Mouse (Mus musculus): Measurements from ENCODE around the gene Gm4707. TPM values are rescaled to one million over a fixed set of nuclear protein-coding genes. Genes with fewer than 3 reads are reported as not detected.
"Not testable (repeated sequence)": the region's sequence is repeated elsewhere in the genome, so short reads cannot be mapped to it uniquely, and the experiment has no call there.

Gm4707 gene
- polyA plus RNA-seq, 1 experiment from 2014 or later = 0.45 TPM

DNA sequence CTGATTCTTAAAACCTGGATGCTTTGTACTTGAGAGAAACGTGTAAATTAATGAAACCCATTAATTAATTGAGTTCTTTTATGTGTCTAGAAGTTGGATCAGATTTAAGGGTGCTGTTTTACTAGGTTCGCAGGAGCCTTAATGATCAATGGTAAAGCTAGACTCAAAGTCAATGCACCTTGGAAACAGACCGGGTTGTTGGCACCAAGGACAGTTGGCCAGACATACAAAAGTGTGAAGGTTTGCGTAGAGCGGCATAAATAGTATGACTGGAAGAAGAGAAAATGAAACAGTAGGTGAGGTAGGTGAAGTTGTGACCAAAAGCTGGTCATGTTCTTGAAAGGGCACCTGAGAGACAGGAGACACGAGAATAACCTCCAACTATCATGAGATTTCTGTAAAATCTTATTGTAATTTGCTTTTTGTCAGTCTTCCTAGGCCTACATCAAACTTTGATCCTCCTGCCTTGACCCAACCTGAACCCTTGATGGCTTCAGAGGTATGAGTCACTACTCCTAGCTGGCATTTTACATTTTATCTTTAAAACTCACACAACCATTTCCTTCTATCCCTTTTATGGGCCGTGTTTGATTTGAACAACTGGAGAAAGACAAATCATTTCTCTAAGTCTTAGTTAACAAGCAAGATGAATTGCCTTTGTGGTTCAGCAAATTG lies 16.8 kb upstream of the Gm4707 start:
- peaks cover 24% of the 10 kb centered on the region for H3K4me1 ChIP-seq (ENCODE audit: insufficient read depth)
- TF ChIP-seq CTCF (IDR thresholded peaks at IDR 0.05; ENCODE audit: low read depth) = no peak
- TF ChIP-seq EP300 (IDR thresholded peaks at IDR 0.05; ENCODE audit: low read depth) = no peak
- no peaks in the 10 kb centered on the region for H3K27me3 ChIP-seq (ENCODE audit: insufficient read depth, low read length)
- WGBS (ENCODE audit: insufficient replicate concordance) = 75% methylated on average over 7 of the region's 7 CpGs
- no peak for ATAC-seq
- H3K27ac ChIP-seq (ENCODE audit: low read depth) = no peak overlapping the region
- DNase-seq = no peak
- H3K36me3 ChIP-seq (replicated peaks; ENCODE audit: insufficient read depth, low read length) = no peaks in the 10 kb centered on the region
- peak overlapping the region; percentile 86 for H3K4me2 ChIP-seq (ENCODE audit: low read depth, low read length)
- H3K9me3 ChIP-seq (ENCODE audit: low read length) = no peaks in the 10 kb centered on the region
- no peak overlapping the region for H3K9ac ChIP-seq (replicated peaks)
- H3K4me3 ChIP-seq (ENCODE audit: low read depth, low read length) = peak overlapping the region; percentile 96

DNA sequence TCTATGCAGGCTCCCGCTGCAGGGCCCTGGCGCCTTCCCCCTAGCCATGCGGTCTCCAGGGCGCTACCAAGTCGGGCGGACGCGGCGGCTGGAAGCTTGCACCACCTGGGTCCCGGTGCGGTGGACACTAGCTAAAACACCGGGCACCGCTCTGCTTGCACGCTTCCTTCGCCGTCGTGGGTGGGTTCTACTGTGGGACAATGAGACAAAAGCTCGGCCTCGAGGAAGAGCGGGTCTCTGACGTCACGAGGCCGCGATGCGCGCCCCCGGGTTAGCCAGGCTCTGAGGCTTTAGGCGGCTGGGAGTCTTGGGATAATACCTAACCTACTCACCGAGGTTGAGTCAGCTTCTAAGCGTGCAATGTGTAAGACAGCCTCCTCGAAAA lies 16.0 kb upstream of the Gm4707 start:
- Histone ChIP-seq H3K27me3 (ENCODE audit: insufficient read depth, low read length) (no peaks in the 10 kb centered on the region), H3K9me3 (ENCODE audit: low read length) (no peaks in the 10 kb centered on the region), H3K9ac (replicated peaks) (peak overlapping the region; percentile 83), H3K4me3 (ENCODE audit: low read depth, low read length) (peak overlapping the region; percentile 96), H3K4me2 (ENCODE audit: low read depth, low read length) (peak overlapping the region; percentile 86), H3K36me3 (replicated peaks; ENCODE audit: insufficient read depth, low read length) (no peaks in the 10 kb centered on the region), H3K27ac (ENCODE audit: low read depth) (peak overlapping the region; percentile 93), H3K4me1 (ENCODE audit: insufficient read depth) (peaks cover 24% of the 10 kb centered on the region)
- DNase-seq (no peak), ATAC-seq (peak; percentile 50)
- WGBS (ENCODE audit: insufficient replicate concordance) = 1% methylated on average over 31 of the region's 31 CpGs
- TF ChIP-seq EP300 (IDR thresholded peaks at IDR 0.05; ENCODE audit: low read depth) (no peak), CTCF (IDR thresholded peaks at IDR 0.05; ENCODE audit: low read depth) (no peak)

DNA sequence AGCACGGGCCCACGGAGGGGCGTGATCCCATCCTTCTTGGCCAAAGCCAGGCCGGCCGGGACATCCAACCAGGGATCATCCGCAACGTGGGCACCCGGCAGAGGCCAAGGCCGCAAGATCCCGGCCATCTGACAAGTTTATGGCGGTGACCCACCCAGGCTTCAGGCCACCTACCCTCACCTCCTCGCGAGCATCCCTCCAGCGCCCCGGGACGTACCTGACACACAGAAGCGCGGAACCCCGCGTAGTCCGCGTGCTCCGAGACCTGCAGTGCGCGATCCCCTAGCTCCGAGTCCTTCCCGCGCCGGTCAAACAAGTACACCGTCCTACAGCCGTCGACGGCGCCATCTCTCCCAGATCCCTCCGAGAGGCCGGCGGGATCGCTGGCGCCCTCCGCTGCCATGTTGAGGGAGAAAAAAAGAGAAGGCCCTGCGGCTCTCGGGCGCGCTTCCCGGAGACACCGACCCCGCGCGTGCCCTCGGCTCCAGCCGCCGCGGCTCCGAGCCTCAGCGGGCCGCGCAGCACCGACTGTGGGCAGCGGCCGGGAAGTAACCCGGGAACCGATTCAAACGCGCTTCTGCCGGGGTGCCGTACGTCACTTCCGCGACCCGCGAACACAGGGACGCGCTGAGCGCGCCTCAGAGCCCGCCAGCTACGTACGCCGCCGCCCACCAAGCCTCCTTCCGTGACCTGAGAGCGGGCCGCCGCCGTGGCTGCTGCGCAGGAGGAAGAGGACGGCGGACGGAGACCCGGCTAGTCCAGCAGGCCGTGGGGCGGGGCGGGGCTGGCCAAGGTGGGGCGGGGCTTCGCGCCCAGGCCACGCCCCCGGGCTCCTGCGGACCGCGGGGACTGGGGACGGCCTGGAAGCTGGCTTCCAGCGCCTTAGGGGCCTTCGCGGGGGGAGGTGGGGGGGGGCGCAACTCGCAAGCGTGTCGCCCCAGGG lies 15.3 kb upstream of the Gm4707 start, which contains the start of gene Smchd1:
TSS of gene Smchd1 (minus strand) at position 582 of the 943 bp plus-strand sequence.
- Histone ChIP-seq H3K4me1 (ENCODE audit: insufficient read depth) (peaks cover 23% of the 10 kb centered on the region), H3K4me3 (ENCODE audit: low read depth, low read length) (peak within 1 kb of the TSS; percentile 96), H3K27me3 (ENCODE audit: insufficient read depth, low read length) (no peaks in the 10 kb centered on the region), H3K36me3 (replicated peaks; ENCODE audit: insufficient read depth, low read length) (no peaks in the 10 kb centered on the region), H3K27ac (ENCODE audit: low read depth) (peak within 1 kb of the TSS; percentile 93), H3K4me2 (ENCODE audit: low read depth, low read length) (peak within 1 kb of the TSS; percentile 86), H3K9me3 (ENCODE audit: low read length) (no peaks in the 10 kb centered on the region), H3K9ac (replicated peaks) (peak within 1 kb of the TSS; percentile 83)
- ATAC-seq (peak; percentile 95), DNase-seq (peak; percentile 95)
- TF ChIP-seq EP300 (IDR thresholded peaks at IDR 0.05; ENCODE audit: low read depth) = no peak
- TF ChIP-seq CTCF (IDR thresholded peaks at IDR 0.05; ENCODE audit: low read depth) = peak; percentile 25; the same call in 1 of the 2 replicates
- 2% methylated on average over 98 of the region's 109 CpGs for WGBS (ENCODE audit: insufficient replicate concordance)

DNA sequence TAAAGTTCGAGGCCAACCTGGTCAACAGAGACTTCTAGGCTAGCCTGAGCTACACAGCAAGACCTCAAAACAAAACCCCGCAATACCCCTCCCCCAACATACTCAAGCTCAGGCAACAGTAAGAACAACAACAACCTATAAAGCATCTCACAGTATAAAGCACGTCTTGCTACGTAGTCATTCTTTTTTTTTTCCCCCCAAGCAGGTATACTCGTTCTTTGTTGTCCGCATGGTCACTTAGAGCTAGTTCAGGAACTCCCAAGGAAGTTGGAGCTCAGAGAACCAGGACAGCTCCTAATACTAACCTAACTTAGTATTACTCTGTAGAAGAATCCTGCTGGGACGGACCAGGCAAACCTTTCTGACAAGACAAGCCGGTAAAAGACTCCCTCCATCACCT lies 14.4 kb upstream of the Gm4707 start:
- Histone ChIP-seq H3K27me3 (ENCODE audit: insufficient read depth, low read length) (no peaks in the 10 kb centered on the region), H3K36me3 (replicated peaks; ENCODE audit: insufficient read depth, low read length) (no peaks in the 10 kb centered on the region), H3K4me3 (ENCODE audit: low read depth, low read length) (peak overlapping the region; percentile 96), H3K9me3 (ENCODE audit: low read length) (no peaks in the 10 kb centered on the region), H3K4me1 (ENCODE audit: insufficient read depth) (peaks cover 20% of the 10 kb centered on the region), H3K27ac (ENCODE audit: low read depth) (peak overlapping the region; percentile 93), H3K9ac (replicated peaks) (peak overlapping the region; percentile 83), H3K4me2 (ENCODE audit: low read depth, low read length) (peak overlapping the region; percentile 86)
- DNase-seq (no peak), ATAC-seq (no peak)
- TF ChIP-seq EP300 (IDR thresholded peaks at IDR 0.05; ENCODE audit: low read depth) = no peak
- no peak for TF ChIP-seq CTCF (IDR thresholded peaks at IDR 0.05; ENCODE audit: low read depth)
- WGBS (ENCODE audit: insufficient replicate concordance) = 10% methylated on average over 8 of the region's 8 CpGs

DNA sequence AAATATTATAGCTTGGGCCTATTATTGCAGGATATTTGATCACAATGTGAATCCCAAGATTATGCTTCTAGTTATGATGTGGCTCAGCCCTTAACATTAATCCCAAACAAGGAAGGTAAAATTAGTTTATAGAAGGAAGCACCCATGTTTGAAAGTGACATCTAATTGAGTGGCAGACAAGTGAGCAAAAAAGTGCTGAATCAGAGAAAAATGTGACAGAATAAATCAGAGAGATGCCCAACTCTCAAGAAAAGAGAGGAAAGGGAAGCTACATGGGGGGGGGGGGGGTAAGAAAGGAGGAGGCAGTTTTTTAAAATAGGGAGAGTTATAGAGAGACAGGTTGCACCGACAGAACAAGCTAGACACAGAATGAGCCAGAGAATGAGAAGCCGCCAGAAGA lies 11.5 kb upstream of the Gm4707 start:
- TF ChIP-seq EP300 (IDR thresholded peaks at IDR 0.05; ENCODE audit: low read depth) (no peak), CTCF (IDR thresholded peaks at IDR 0.05; ENCODE audit: low read depth) (no peak)
- ATAC-seq = no peak
- Histone ChIP-seq H3K4me2 (ENCODE audit: low read depth, low read length) (no peak overlapping the region), H3K27me3 (ENCODE audit: insufficient read depth, low read length) (no peaks in the 10 kb centered on the region), H3K4me3 (ENCODE audit: low read depth, low read length) (no peak overlapping the region), H3K9me3 (ENCODE audit: low read length) (no peaks in the 10 kb centered on the region), H3K9ac (replicated peaks) (no peak overlapping the region), H3K27ac (ENCODE audit: low read depth) (no peak overlapping the region), H3K36me3 (replicated peaks; ENCODE audit: insufficient read depth, low read length) (no peaks in the 10 kb centered on the region), H3K4me1 (ENCODE audit: insufficient read depth) (peaks cover 18% of the 10 kb centered on the region)
- no peak for DNase-seq
- WGBS (ENCODE audit: insufficient replicate concordance) = 66% methylated on average over 2 of the region's 2 CpGs

DNA sequence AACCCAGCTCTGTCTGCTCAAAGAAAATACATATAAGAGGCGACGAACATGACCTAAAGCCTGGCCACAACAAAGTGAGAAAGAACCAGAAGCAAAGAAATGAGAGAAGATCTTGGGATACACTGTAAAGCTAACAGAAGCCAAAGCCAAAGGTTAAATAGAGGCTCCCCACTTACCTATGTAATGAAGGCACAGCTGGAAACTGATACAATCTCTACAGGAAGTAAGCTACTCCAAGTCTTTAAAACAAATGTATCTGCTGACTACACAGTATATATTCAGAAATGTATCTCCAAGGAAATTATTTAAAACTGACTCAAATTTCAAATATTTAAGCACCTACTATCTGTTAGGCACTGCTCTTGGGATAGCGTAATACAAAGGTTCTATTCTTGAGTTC lies 594 bp upstream of the Gm4707 start:
- H3K27ac ChIP-seq (ENCODE audit: low read depth) = no peak overlapping the region
- H3K4me2 ChIP-seq (ENCODE audit: low read depth, low read length) = no peak overlapping the region
- H3K9me3 ChIP-seq (ENCODE audit: low read length) = no peaks in the 10 kb centered on the region
- H3K9ac ChIP-seq (replicated peaks) = no peak overlapping the region
- H3K4me3 ChIP-seq (ENCODE audit: low read depth, low read length) = no peak overlapping the region
- H3K4me1 ChIP-seq (ENCODE audit: insufficient read depth) = no peaks in the 10 kb centered on the region
- no peak for DNase-seq
- TF ChIP-seq CTCF (IDR thresholded peaks at IDR 0.05; ENCODE audit: low read depth) (no peak), EP300 (IDR thresholded peaks at IDR 0.05; ENCODE audit: low read depth) (no peak)
- H3K36me3 ChIP-seq (replicated peaks; ENCODE audit: insufficient read depth, low read length) = peaks cover 27% of the 10 kb centered on the region
- WGBS (ENCODE audit: insufficient replicate concordance) = 89% methylated on average over 3 of the region's 3 CpGs
- no peaks in the 10 kb centered on the region for H3K27me3 ChIP-seq (ENCODE audit: insufficient read depth, low read length)
- ATAC-seq = no peak

DNA sequence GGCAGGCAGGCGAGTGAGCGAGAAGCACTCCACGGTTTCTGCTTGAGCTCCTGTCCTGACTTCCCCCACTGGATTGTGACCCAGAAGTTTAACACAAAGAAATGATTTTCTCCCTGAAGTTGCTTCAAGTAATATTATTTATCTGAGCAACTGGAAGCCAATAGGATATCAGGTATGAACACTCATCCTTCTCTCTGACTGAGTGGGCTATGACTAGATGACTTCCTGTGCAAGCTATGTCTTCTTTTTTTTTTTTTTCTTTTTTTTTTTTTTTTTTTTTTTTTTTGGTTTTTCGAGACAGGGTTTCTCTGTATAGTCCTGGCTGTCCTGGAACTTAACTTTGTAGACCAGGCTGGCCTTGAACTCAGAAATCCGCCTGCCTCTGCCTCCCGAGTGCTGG lies 2.4 kb downstream of the Gm4707 start:
- 92% methylated on average over 6 of the region's 6 CpGs for WGBS (ENCODE audit: insufficient replicate concordance)
- H3K9ac ChIP-seq (replicated peaks); H3K27me3 ChIP-seq (ENCODE audit: insufficient read depth, low read length); H3K4me1 ChIP-seq (ENCODE audit: insufficient read depth); H3K9me3 ChIP-seq (ENCODE audit: low read length); ATAC-seq; H3K4me2 ChIP-seq (ENCODE audit: low read depth, low read length); H3K4me3 ChIP-seq (ENCODE audit: low read depth, low read length); DNase-seq; H3K27ac ChIP-seq (ENCODE audit: low read depth): not testable (repeated sequence)
- H3K36me3 ChIP-seq (replicated peaks; ENCODE audit: insufficient read depth, low read length) = peaks cover 29% of the 10 kb centered on the region

All from liver, postnatal 0 days (tissue).